Mouse (Mus musculus): ENCODE data around the gene Hhatl. TPM values are rescaled to one million over a fixed set of nuclear protein-coding genes. Genes with fewer than 3 reads are reported as not detected.
A peak's percentile ranks its signal among the peaks of the same experiment; 100 is the strongest.

Gene Hhatl
- total RNA-seq (2015; ENCODE audit: low replicate concordance) (not detected in 2 replicates), total RNA-seq (2017; ENCODE audit: low replicate concordance) (not detected in 2 replicates)

GRCm38 (mm10) chr9:121791757-121792521 is at the start of gene Hhatl:
Hhatl (minus strand) TSS chr9:121792507.
- no peak for ATAC-seq (replicated peaks; ENCODE audit: low FRiP score, poor library complexity, severe bottlenecking)

GRCm38 (mm10) chr9:121839622-121839965 is 47.3 kb upstream of the Hhatl start:
- no peak for ATAC-seq (replicated peaks; ENCODE audit: low FRiP score, poor library complexity, severe bottlenecking)

GRCm38 (mm10) chr9:121838829-121839621 is 46.7 kb upstream of the Hhatl start, which contains the start of gene Ccdc13:
Ccdc13 (minus strand) TSS chr9:121839461.
- ATAC-seq (replicated peaks; ENCODE audit: low FRiP score, poor library complexity, severe bottlenecking) = no peak

GRCm38 (mm10) chr9:121838008-121838407 is 45.7 kb upstream of the Hhatl start:
- ATAC-seq (replicated peaks; ENCODE audit: low FRiP score, poor library complexity, severe bottlenecking) = no peak

- no peak for ATAC-seq (replicated peaks; ENCODE audit: low FRiP score, poor library complexity, severe bottlenecking)
These were observed 41.5 kb upstream of the Hhatl start for GRCm38 (mm10) chr9:121833825-121834224.

- peak; percentile 61 for ATAC-seq (replicated peaks; ENCODE audit: low FRiP score, poor library complexity, severe bottlenecking)
These were observed 38.6 kb upstream of the Hhatl start for GRCm38 (mm10) chr9:121830956-121831293.

- ATAC-seq (replicated peaks; ENCODE audit: low FRiP score, poor library complexity, severe bottlenecking) = 0 out of 2 replicates have a peak, but pooled peaks have one; percentile 21
These were observed 38.1 kb upstream of the Hhatl start for GRCm38 (mm10) chr9:121830243-121830955.

- ATAC-seq (replicated peaks; ENCODE audit: low FRiP score, poor library complexity, severe bottlenecking) = no peak
These were observed 37.1 kb upstream of the Hhatl start for GRCm38 (mm10) chr9:121829270-121829992.

GRCm38 (mm10) chr9:121828314-121828713 is 36.0 kb upstream of the Hhatl start:
- ATAC-seq (replicated peaks; ENCODE audit: low FRiP score, poor library complexity, severe bottlenecking) = no peak

GRCm38 (mm10) chr9:121826356-121826755 is 34.0 kb upstream of the Hhatl start:
- ATAC-seq (replicated peaks; ENCODE audit: low FRiP score, poor library complexity, severe bottlenecking) = no peak

- no peak for ATAC-seq (replicated peaks; ENCODE audit: low FRiP score, poor library complexity, severe bottlenecking)
These were observed 31.7 kb upstream of the Hhatl start for GRCm38 (mm10) chr9:121823991-121824390.

- no peak for ATAC-seq (replicated peaks; ENCODE audit: low FRiP score, poor library complexity, severe bottlenecking)
These were observed 30.7 kb upstream of the Hhatl start for GRCm38 (mm10) chr9:121823051-121823450.

GRCm38 (mm10) chr9:121822585-121822991 is 30.3 kb upstream of the Hhatl start:
- no peak for ATAC-seq (replicated peaks; ENCODE audit: low FRiP score, poor library complexity, severe bottlenecking)

GRCm38 (mm10) chr9:121820765-121821164 is 28.5 kb upstream of the Hhatl start:
- no peak for ATAC-seq (replicated peaks; ENCODE audit: low FRiP score, poor library complexity, severe bottlenecking)

GRCm38 (mm10) chr9:121819771-121820471 is 27.6 kb upstream of the Hhatl start:
- no peak for ATAC-seq (replicated peaks; ENCODE audit: low FRiP score, poor library complexity, severe bottlenecking)

- ATAC-seq (replicated peaks; ENCODE audit: low FRiP score, poor library complexity, severe bottlenecking) = no peak
These were observed 26.9 kb upstream of the Hhatl start for GRCm38 (mm10) chr9:121819073-121819770.

GRCm38 (mm10) chr9:121815183-121815582 is 22.9 kb upstream of the Hhatl start:
- ATAC-seq (replicated peaks; ENCODE audit: low FRiP score, poor library complexity, severe bottlenecking) = no peak

- ATAC-seq (replicated peaks; ENCODE audit: low FRiP score, poor library complexity, severe bottlenecking) = no peak
These were observed 17.9 kb upstream of the Hhatl start for GRCm38 (mm10) chr9:121810081-121810821.

Measured in erythroid progenitor cell, adult 5-6 weeks (primary cell).